Mouse (Mus musculus) bone marrow macrophage, adult 2 months (primary cell): Measurements from ENCODE around the gene Snx10.

ENCODE experiments used
- CTCF ChIP-seq: IDR thresholded peaks from 2 replicates; pipeline ENCODE4 v1.5.1; 2012; ENCODE audit warnings: low read depth, mild to moderate bottlenecking, low read length, moderate library complexity
- POLR2A ChIP-seq: IDR thresholded peaks from 2 replicates; pipeline ENCODE4 v1.6.1; 2012; ENCODE audit warnings: mild to moderate bottlenecking, low read depth, low read length, borderline replicate concordance

GRCm38 (mm10) chr6:51485646-51486045, 38.1 kb upstream of the Snx10 start:
- TF ChIP-seq CTCF (no peak), POLR2A (no peak)
